Mouse (Mus musculus) forebrain, embryonic 16.5 days (tissue): ENCODE measurements around the gene Mcm2. TPM values are rescaled to one million over a fixed set of nuclear protein-coding genes. Genes with fewer than 3 reads are reported as not detected.

Source experiments
- ATAC-seq: fragments of 200-750 bp; cut with Nextera tagmentation; 2 replicates; pipeline ENCODE4 v1.8.0; 2017; ENCODE audit warnings: mild to moderate bottlenecking, moderate library complexity
- H3K27ac ChIP-seq: fragments of 300-500 bp; sonication (generic); 2 replicates; pipeline ENCODE4 v1.5.1; 2014; ENCODE audit warnings: low read length, control low read depth
- H3K27me3 ChIP-seq: fragments of 300-500 bp; sonication (generic); replicated peaks from 2 replicates; pipeline ENCODE4 v1.6.1; 2014; ENCODE audit warnings: low read length; ENCODE audit not compliant: control insufficient read depth, insufficient read depth
- H3K36me3 ChIP-seq: fragments of 300-500 bp; sonication (generic); 2 replicates; pipeline ENCODE4 v1.6.1; 2014; ENCODE audit not compliant: control insufficient read depth, insufficient read depth
- H3K4me1 ChIP-seq: fragments of 300-500 bp; sonication (generic); replicated peaks from 2 replicates; pipeline ENCODE4 v1.6.1; 2014; ENCODE audit warnings: low read length; ENCODE audit not compliant: control insufficient read depth, insufficient read depth
- H3K4me2 ChIP-seq: fragments of 300-500 bp; sonication (generic); 2 replicates; pipeline ENCODE4 v1.6.1; 2014; ENCODE audit warnings: mild to moderate bottlenecking, low read length, control low read depth
- H3K4me3 ChIP-seq: fragments of 300-500 bp; sonication (generic); replicated peaks from 2 replicates; pipeline ENCODE4 v1.5.1; 2014; ENCODE audit warnings: mild to moderate bottlenecking, low read length, control low read depth
- H3K9ac ChIP-seq: fragments of 300-500 bp; sonication (generic); replicated peaks from 2 replicates; pipeline ENCODE4 v1.6.1; 2014; ENCODE audit warnings: low read depth, low read length, control low read depth
- H3K9me3 ChIP-seq: fragments of 300-500 bp; sonication (generic); 2 replicates; pipeline ENCODE4 v1.6.1; 2016; ENCODE audit warnings: low read length; ENCODE audit not compliant: control insufficient read depth
- WGBS: fragments of 180-500 bp; shearing (Covaris S2); extraction: QIAGEN DNeasy Blood & Tissue Kit; methylation state at CpG from one replicate; pipeline ENCODE4 v1.1.7; 2014; 5-methylcytosine and 5-hydroxymethylcytosine counted together
- polyA plus RNA-seq: library from polyadenylated mRNA; unstranded; fragments of >200 nt; fragmentation: Nextera tagmentation; extraction: Ambion mirVana; gene quantifications from 2 replicates; pipeline ENCODE4 v1.2.1, GENCODE M21; 2015

Gene Mcm2
- polyA plus RNA-seq, 1 experiment from 2014 or later, result 60.2 TPM

- Histone ChIP-seq H3K9me3 (no peaks in the 10 kb centered on the region), H3K27ac (peak overlapping the region; percentile 95), H3K27me3 (no peaks in the 10 kb centered on the region), H3K36me3 (peaks cover 2% of the 10 kb centered on the region; the same call in 1 of the 2 replicates), H3K4me3 (peak overlapping the region; percentile 93), H3K9ac (no peak overlapping the region; the same call in 1 of the 2 replicates), H3K4me1 (peaks cover 45% of the 10 kb centered on the region), H3K4me2 (peak overlapping the region; percentile 87)
- peak; percentile 26 for ATAC-seq
- WGBS, result 10% methylated on average over 8 of the region's 8 CpGs
Observed at GRCm38 (mm10) chr6:88871546-88871945, 27.0 kb downstream of the Mcm2 start.

GRCm38 (mm10) chr6:88870594-88870993, 28.0 kb downstream of the Mcm2 start:
- H3K9me3 ChIP-seq, result no peaks in the 10 kb centered on the region
- H3K36me3 ChIP-seq, result peaks cover 2% of the 10 kb centered on the region; the same call in 1 of the 2 replicates
- 25% methylated on average over 4 of the region's 4 CpGs for WGBS
- no peak overlapping the region for H3K4me3 ChIP-seq
- no peak overlapping the region for H3K9ac ChIP-seq
- no peaks in the 10 kb centered on the region for H3K27me3 ChIP-seq
- H3K4me1 ChIP-seq, result peaks cover 45% of the 10 kb centered on the region
- H3K4me2 ChIP-seq, result no peak overlapping the region
- no peak for ATAC-seq
- H3K27ac ChIP-seq, result peak overlapping the region; percentile 95; the same call in 1 of the 2 replicates

- Histone ChIP-seq H3K9ac (no peak overlapping the region), H3K4me3 (no peak overlapping the region), H3K9me3 (no peaks in the 10 kb centered on the region), H3K4me1 (peaks cover 45% of the 10 kb centered on the region), H3K4me2 (no peak overlapping the region), H3K27me3 (no peaks in the 10 kb centered on the region), H3K36me3 (peaks cover 8% of the 10 kb centered on the region), H3K27ac (no peak overlapping the region)
- 90% methylated on average over 7 of the region's 7 CpGs for WGBS
- no peak for ATAC-seq
Observed at GRCm38 (mm10) chr6:88869459-88869858, 29.1 kb downstream of the Mcm2 start.

- ATAC-seq, result no peak
- Histone ChIP-seq H3K4me1 (peaks cover 15% of the 10 kb centered on the region), H3K4me2 (no peak overlapping the region), H3K9ac (no peak overlapping the region), H3K27ac (no peak overlapping the region), H3K36me3 (peaks cover 43% of the 10 kb centered on the region), H3K27me3 (no peaks in the 10 kb centered on the region), H3K9me3 (0 out of 2 replicates have a peak, but pooled peaks cover 2% of the 10 kb centered on the region), H3K4me3 (no peak overlapping the region)
- WGBS, result 86% methylated on average over 7 of the region's 7 CpGs
Observed at GRCm38 (mm10) chr6:88865704-88866103, 32.9 kb downstream of the Mcm2 start.

- Histone ChIP-seq H3K4me1 (no peaks in the 10 kb centered on the region), H3K27ac (no peak overlapping the region), H3K27me3 (no peaks in the 10 kb centered on the region), H3K9ac (no peak overlapping the region), H3K4me2 (no peak overlapping the region), H3K4me3 (no peak overlapping the region), H3K36me3 (peaks cover 61% of the 10 kb centered on the region), H3K9me3 (0 out of 2 replicates have a peak, but pooled peaks cover 2% of the 10 kb centered on the region)
- WGBS, result 14% methylated on average over 2 of the region's 2 CpGs
- ATAC-seq, result no peak
Observed at GRCm38 (mm10) chr6:88860914-88861313, 37.7 kb downstream of the Mcm2 start.

- Histone ChIP-seq H3K4me1 (no peaks in the 10 kb centered on the region), H3K9ac (no peak overlapping the region), H3K4me3 (no peak overlapping the region), H3K9me3 (0 out of 2 replicates have a peak, but pooled peaks cover 2% of the 10 kb centered on the region), H3K36me3 (peaks cover 46% of the 10 kb centered on the region), H3K27ac (no peak overlapping the region), H3K27me3 (no peaks in the 10 kb centered on the region), H3K4me2 (no peak overlapping the region)
- 77% methylated on average over 7 of the region's 7 CpGs for WGBS
- ATAC-seq, result no peak
Observed at GRCm38 (mm10) chr6:88858341-88858740, 40.2 kb downstream of the Mcm2 start.

GRCm38 (mm10) chr6:88857830-88858229, 40.8 kb downstream of the Mcm2 start:
- H3K27me3 ChIP-seq, result no peaks in the 10 kb centered on the region
- no peak overlapping the region for H3K27ac ChIP-seq
- no peak overlapping the region for H3K9ac ChIP-seq
- H3K9me3 ChIP-seq, result 0 out of 2 replicates have a peak, but pooled peaks cover 2% of the 10 kb centered on the region
- 86% methylated on average over 6 of the region's 6 CpGs for WGBS
- H3K36me3 ChIP-seq, result peaks cover 43% of the 10 kb centered on the region
- no peak for ATAC-seq
- no peak overlapping the region for H3K4me2 ChIP-seq
- H3K4me3 ChIP-seq, result no peak overlapping the region
- no peaks in the 10 kb centered on the region for H3K4me1 ChIP-seq

- H3K9me3 ChIP-seq, result 0 out of 2 replicates have a peak, but pooled peaks cover 2% of the 10 kb centered on the region
- 49% methylated on average over 9 of the region's 9 CpGs for WGBS
- no peak overlapping the region for H3K4me2 ChIP-seq
- H3K36me3 ChIP-seq, result peaks cover 40% of the 10 kb centered on the region
- no peak for ATAC-seq
- no peaks in the 10 kb centered on the region for H3K4me1 ChIP-seq
- no peak overlapping the region for H3K27ac ChIP-seq
- H3K9ac ChIP-seq, result no peak overlapping the region
- no peaks in the 10 kb centered on the region for H3K27me3 ChIP-seq
- no peak overlapping the region for H3K4me3 ChIP-seq
Observed at GRCm38 (mm10) chr6:88857249-88857648, 41.3 kb downstream of the Mcm2 start.

GRCm38 (mm10) chr6:88855636-88856035, 42.9 kb downstream of the Mcm2 start:
- ATAC-seq, result no peak; the same call in 1 of the 2 replicates
- Histone ChIP-seq H3K9ac (no peak overlapping the region), H3K9me3 (no peaks in the 10 kb centered on the region), H3K27ac (no peak overlapping the region), H3K4me1 (no peaks in the 10 kb centered on the region), H3K4me3 (no peak overlapping the region), H3K4me2 (no peak overlapping the region), H3K36me3 (peaks cover 31% of the 10 kb centered on the region), H3K27me3 (no peaks in the 10 kb centered on the region)
- 18% methylated on average over 5 of the region's 5 CpGs for WGBS

- H3K4me1 ChIP-seq, result no peaks in the 10 kb centered on the region
- H3K36me3 ChIP-seq, result peaks cover 22% of the 10 kb centered on the region
- ATAC-seq, result no peak
- WGBS, result 83% methylated on average over 5 of the region's 5 CpGs
- no peaks in the 10 kb centered on the region for H3K27me3 ChIP-seq
- H3K9ac ChIP-seq, result no peak overlapping the region
- no peak overlapping the region for H3K27ac ChIP-seq
- no peak overlapping the region for H3K4me3 ChIP-seq
- no peak overlapping the region for H3K4me2 ChIP-seq
- H3K9me3 ChIP-seq, result no peaks in the 10 kb centered on the region
Observed at GRCm38 (mm10) chr6:88854509-88854908, 44.1 kb downstream of the Mcm2 start.
